Mouse (Mus musculus) small intestine, adult 10 weeks (tissue): ENCODE data around the gene Gm7945. TPM values are rescaled to one million over a fixed set of nuclear protein-coding genes. Genes with fewer than 3 reads are reported as not detected.

Experiments used
- polyA plus RNA-seq: library from polyadenylated mRNA; stranded (reverse); fragments of 350-450 nt; fragmentation: Illumina TruSeq; extraction: RNeasy Lipid Tissue Mini Kit (QIAGEN cat#74804); gene quantifications from one replicate; pipeline ENCODE4 v1.2.3, GENCODE M21; 2014; ENCODE audit warnings: low replicate concordance

Gene Gm7945
- polyA plus RNA-seq = not detected

GRCm38 (mm10) chr14:41386279-41386678 is at the start of gene Gm7945:
Gene Gm7945, minus strand, starts transcription at chr14:41386379.

GRCm38 (mm10) chr14:41408181-41408580 is 22.0 kb upstream of the Gm7945 start, which contains the start of gene Gm6482:
Gene Gm6482, minus strand, starts transcription at chr14:41408281.

GRCm38 (mm10) chr14:41348309-41348708 is 37.9 kb downstream of the Gm7945 start, which contains the start of gene Gm5798:
Gene Gm5798, plus strand, starts transcription at chr14:41348609.

Other genes with a start within 250 kb of the Gm7945 start
- gene Mbl1, start 234.9 kb downstream of the Gm7945 start, polyA plus RNA-seq = not detected
- not detected for gene Sftpd, start 201.2 kb downstream of the Gm7945 start, polyA plus RNA-seq
- not detected for gene Gm2832, start 107.6 kb downstream of the Gm7945 start, polyA plus RNA-seq
- gene Gm5798, start 37.8 kb downstream of the Gm7945 start, polyA plus RNA-seq = not detected
- not detected for gene Gm6482, start 21.9 kb upstream of the Gm7945 start, polyA plus RNA-seq
- not detected for gene Gm7954, start 67.1 kb upstream of the Gm7945 start, polyA plus RNA-seq
- not detected for gene Gm3486, start 103.1 kb upstream of the Gm7945 start, polyA plus RNA-seq
- not detected for gene Gm7970, start 169.2 kb upstream of the Gm7945 start, polyA plus RNA-seq
- gene 1700049E17Rik2, start 186.8 kb upstream of the Gm7945 start, polyA plus RNA-seq = not detected
- gene Gm3072, start 238.2 kb upstream of the Gm7945 start, polyA plus RNA-seq = not detected